Mouse (Mus musculus) forebrain, embryonic 16.5 days (tissue): ENCODE results near the gene Rad51. TPM values are rescaled to one million over a fixed set of nuclear protein-coding genes. Genes with fewer than 3 reads are reported as not detected.

Experiments
- ATAC-seq: fragments of 200-750 bp; cut with Nextera tagmentation; 2 replicates; pipeline ENCODE4 v1.8.0; 2017; ENCODE audit warnings: mild to moderate bottlenecking, moderate library complexity
- H3K27ac ChIP-seq: fragments of 300-500 bp; sonication (generic); 2 replicates; pipeline ENCODE4 v1.5.1; 2014; ENCODE audit warnings: low read length, control low read depth
- H3K27me3 ChIP-seq: fragments of 300-500 bp; sonication (generic); replicated peaks from 2 replicates; pipeline ENCODE4 v1.6.1; 2014; ENCODE audit warnings: low read length; ENCODE audit not compliant: control insufficient read depth, insufficient read depth
- H3K36me3 ChIP-seq: fragments of 300-500 bp; sonication (generic); 2 replicates; pipeline ENCODE4 v1.6.1; 2014; ENCODE audit not compliant: control insufficient read depth, insufficient read depth
- H3K4me1 ChIP-seq: fragments of 300-500 bp; sonication (generic); replicated peaks from 2 replicates; pipeline ENCODE4 v1.6.1; 2014; ENCODE audit warnings: low read length; ENCODE audit not compliant: control insufficient read depth, insufficient read depth
- H3K4me2 ChIP-seq: fragments of 300-500 bp; sonication (generic); 2 replicates; pipeline ENCODE4 v1.6.1; 2014; ENCODE audit warnings: mild to moderate bottlenecking, low read length, control low read depth
- H3K4me3 ChIP-seq: fragments of 300-500 bp; sonication (generic); replicated peaks from 2 replicates; pipeline ENCODE4 v1.5.1; 2014; ENCODE audit warnings: mild to moderate bottlenecking, low read length, control low read depth
- H3K9ac ChIP-seq: fragments of 300-500 bp; sonication (generic); replicated peaks from 2 replicates; pipeline ENCODE4 v1.6.1; 2014; ENCODE audit warnings: low read depth, low read length, control low read depth
- H3K9me3 ChIP-seq: fragments of 300-500 bp; sonication (generic); 2 replicates; pipeline ENCODE4 v1.6.1; 2016; ENCODE audit warnings: low read length; ENCODE audit not compliant: control insufficient read depth
- WGBS: fragments of 180-500 bp; shearing (Covaris S2); extraction: QIAGEN DNeasy Blood & Tissue Kit; methylation state at CpG from one replicate; pipeline ENCODE4 v1.1.7; 2014; 5-methylcytosine and 5-hydroxymethylcytosine counted together
- polyA plus RNA-seq: library from polyadenylated mRNA; unstranded; fragments of >200 nt; fragmentation: Nextera tagmentation; extraction: Ambion mirVana; gene quantifications from 2 replicates; pipeline ENCODE4 v1.2.1, GENCODE M21; 2015

Gene Rad51
- polyA plus RNA-seq, 1 experiment from 2014 or later = 17.6 TPM

DNA sequence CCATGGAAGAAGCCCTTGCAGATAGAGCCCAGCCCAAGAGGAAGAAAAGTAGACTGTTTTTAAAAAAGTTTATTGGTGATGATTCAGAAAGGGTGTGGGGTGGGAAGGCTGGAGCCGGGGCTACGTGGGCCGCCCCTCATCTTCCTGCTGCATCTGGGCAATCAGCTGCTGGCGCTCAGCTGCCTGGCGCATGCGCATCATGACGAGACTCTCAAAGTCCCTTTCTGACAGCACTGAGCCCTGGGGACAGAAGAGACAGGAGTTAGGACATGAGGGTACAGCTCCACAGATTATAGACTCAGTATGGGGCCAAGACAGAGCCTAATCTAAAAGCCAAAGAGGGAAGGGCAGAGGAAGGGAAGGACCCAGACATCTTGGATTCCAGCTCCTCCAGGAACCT, 59.9 kb downstream of the Rad51 start:
- Histone ChIP-seq H3K9me3 (no peaks in the 10 kb centered on the region), H3K27ac (no peak overlapping the region), H3K27me3 (peaks cover 2% of the 10 kb centered on the region), H3K9ac (no peak overlapping the region), H3K4me1 (peaks cover 17% of the 10 kb centered on the region), H3K36me3 (no peaks in the 10 kb centered on the region), H3K4me2 (no peak overlapping the region), H3K4me3 (no peak overlapping the region)
- no peak for ATAC-seq
- WGBS = 81% methylated on average over 7 of the region's 7 CpGs

DNA sequence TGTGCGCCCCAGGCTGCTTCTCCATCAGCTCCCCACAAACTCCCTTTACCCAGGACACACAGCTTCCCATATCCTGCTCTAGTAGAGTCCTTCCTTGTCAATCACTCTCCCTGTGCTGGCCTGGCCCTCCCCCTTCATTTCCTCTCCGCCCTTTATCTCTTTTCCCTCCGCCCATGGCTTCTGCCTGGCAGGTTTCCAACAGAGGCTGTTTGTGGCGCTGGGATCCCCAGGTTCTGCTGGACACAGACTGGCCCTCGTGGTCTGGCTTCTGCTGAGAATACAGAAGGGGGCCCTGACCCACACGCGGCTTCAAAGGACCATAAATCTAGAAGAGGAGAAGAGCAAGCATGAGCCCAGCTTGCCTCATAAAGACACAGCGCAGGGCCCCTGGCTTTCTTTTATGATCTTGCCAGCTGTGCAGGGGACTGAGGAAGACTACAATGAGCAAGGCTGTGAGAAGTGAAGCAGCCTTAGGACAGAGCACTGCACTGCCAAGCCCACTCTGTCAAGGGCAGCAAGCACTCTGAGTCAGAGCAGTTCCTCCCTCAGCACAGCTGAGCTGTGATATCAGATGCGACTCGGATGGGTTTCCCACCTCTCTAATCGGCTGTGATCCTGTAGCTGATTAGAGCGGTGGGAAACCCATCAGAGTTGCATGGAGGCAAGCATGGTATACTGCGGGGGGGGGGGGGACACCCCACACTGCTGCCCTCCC, 60.4 kb downstream of the Rad51 start:
- Histone ChIP-seq H3K36me3 (no peaks in the 10 kb centered on the region), H3K9ac (0 out of 2 replicates have a peak overlapping the region, but pooled peaks have one; percentile 19), H3K4me2 (no peak overlapping the region), H3K4me1 (peaks cover 11% of the 10 kb centered on the region), H3K9me3 (no peaks in the 10 kb centered on the region), H3K27ac (no peak overlapping the region), H3K4me3 (no peak overlapping the region), H3K27me3 (no peaks in the 10 kb centered on the region; the same call in 1 of the 2 replicates)
- WGBS = 30% methylated on average over 13 of the region's 13 CpGs
- 0 out of 2 replicates have a peak, but pooled peaks have one; percentile 26 for ATAC-seq

DNA sequence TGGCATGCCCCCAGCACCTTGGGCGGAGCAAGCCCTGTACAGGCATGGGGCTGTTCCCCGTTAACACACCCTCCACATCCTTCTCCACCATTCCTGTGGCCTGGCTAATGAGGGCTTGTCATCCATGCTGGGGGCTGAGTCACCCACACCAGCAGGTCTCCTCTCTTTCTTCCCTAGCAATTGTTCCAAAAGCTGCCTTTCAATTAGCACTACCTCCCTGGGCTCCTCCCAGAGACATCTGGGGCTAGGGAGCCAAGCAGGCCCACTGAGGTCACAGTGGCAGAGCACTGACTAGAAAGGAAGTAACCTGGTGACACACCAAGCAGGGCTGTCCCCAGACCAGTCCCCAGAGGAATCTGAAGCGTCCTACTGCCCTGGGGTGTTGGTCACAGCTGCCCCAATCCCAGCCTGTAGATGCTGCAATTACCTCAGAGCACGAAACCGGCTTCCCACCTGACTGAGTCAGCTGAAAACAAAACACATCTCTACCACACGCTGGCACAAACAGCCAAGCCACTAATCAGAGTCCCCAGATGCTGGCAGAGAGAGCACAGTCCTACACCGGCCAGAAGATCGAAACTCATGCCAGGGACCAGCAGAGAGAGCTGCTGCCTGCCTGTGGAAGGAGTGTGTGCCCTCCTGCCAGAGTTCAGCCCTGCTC, 61.5 kb downstream of the Rad51 start, which contains the start of gene Gm14137:
Gene Gm14137 (plus strand): TSS at position 519 of the 661 bp plus-strand sequence.
- H3K9ac ChIP-seq = no peak within 1 kb of the TSS
- WGBS = 24% methylated on average over 8 of the region's 8 CpGs
- H3K36me3 ChIP-seq = no peaks in the 10 kb centered on the region
- no peak within 1 kb of the TSS for H3K27ac ChIP-seq
- no peaks in the 10 kb centered on the region for H3K27me3 ChIP-seq
- peaks cover 11% of the 10 kb centered on the region for H3K4me1 ChIP-seq
- no peak within 1 kb of the TSS for H3K4me2 ChIP-seq
- H3K9me3 ChIP-seq = no peaks in the 10 kb centered on the region
- ATAC-seq = 0 out of 2 replicates have a peak, but pooled peaks have one; percentile 21
- H3K4me3 ChIP-seq = no peak within 1 kb of the TSS

DNA sequence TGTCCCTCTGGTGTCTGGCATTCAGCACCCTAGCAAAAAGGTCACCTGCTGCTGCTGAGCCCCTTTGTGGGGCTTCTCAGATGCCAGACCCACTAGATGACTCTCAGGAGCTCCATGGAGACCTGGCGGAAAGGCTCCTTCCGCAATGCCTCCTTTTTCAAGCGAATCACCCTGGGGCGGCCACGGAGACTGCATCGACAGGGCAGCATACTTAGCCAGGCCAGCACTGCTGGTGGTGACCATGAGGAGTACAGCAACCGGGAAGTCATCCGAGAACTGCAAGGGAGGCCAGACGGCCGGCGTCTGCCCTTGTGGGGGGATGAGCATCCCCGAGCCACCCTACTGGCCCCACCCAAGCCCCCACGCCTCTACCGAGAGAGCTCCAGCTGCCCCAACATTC, 62.3 kb downstream of the Rad51 start:
- Histone ChIP-seq H3K4me3 (no peak overlapping the region), H3K27me3 (no peaks in the 10 kb centered on the region), H3K27ac (no peak overlapping the region), H3K4me1 (peaks cover 11% of the 10 kb centered on the region), H3K4me2 (no peak overlapping the region), H3K9me3 (no peaks in the 10 kb centered on the region), H3K9ac (no peak overlapping the region), H3K36me3 (peaks cover 2% of the 10 kb centered on the region; the same call in 1 of the 2 replicates)
- 63% methylated on average over 14 of the region's 14 CpGs for WGBS
- ATAC-seq = no peak

GRCm38 (mm10) chr2:119175614-119176013, 63.0 kb downstream of the Rad51 start:
- no peak for ATAC-seq
- WGBS = 76% methylated on average over 6 of the region's 6 CpGs
- Histone ChIP-seq H3K27ac (no peak overlapping the region), H3K9me3 (no peaks in the 10 kb centered on the region), H3K4me3 (no peak overlapping the region), H3K4me1 (peaks cover 11% of the 10 kb centered on the region), H3K4me2 (no peak overlapping the region), H3K9ac (no peak overlapping the region), H3K36me3 (peaks cover 6% of the 10 kb centered on the region; the same call in 1 of the 2 replicates), H3K27me3 (no peaks in the 10 kb centered on the region)

GRCm38 (mm10) chr2:119176761-119177160, 64.2 kb downstream of the Rad51 start:
- no peak for ATAC-seq
- peaks cover 11% of the 10 kb centered on the region for H3K4me1 ChIP-seq
- peaks cover 6% of the 10 kb centered on the region; the same call in 1 of the 2 replicates for H3K36me3 ChIP-seq
- no peaks in the 10 kb centered on the region for H3K27me3 ChIP-seq
- H3K4me3 ChIP-seq = no peak overlapping the region
- no peaks in the 10 kb centered on the region for H3K9me3 ChIP-seq
- H3K9ac ChIP-seq = no peak overlapping the region
- H3K27ac ChIP-seq = no peak overlapping the region
- no peak overlapping the region for H3K4me2 ChIP-seq
- 63% methylated on average over 3 of the region's 3 CpGs for WGBS

GRCm38 (mm10) chr2:119177384-119177939, 64.9 kb downstream of the Rad51 start:
- Histone ChIP-seq H3K27me3 (no peaks in the 10 kb centered on the region), H3K4me1 (peaks cover 11% of the 10 kb centered on the region), H3K36me3 (peaks cover 6% of the 10 kb centered on the region; the same call in 1 of the 2 replicates), H3K4me2 (no peak overlapping the region), H3K9ac (no peak overlapping the region), H3K9me3 (no peaks in the 10 kb centered on the region), H3K27ac (no peak overlapping the region), H3K4me3 (no peak overlapping the region)
- ATAC-seq = no peak
- WGBS = 91% methylated on average over 5 of the region's 5 CpGs

DNA sequence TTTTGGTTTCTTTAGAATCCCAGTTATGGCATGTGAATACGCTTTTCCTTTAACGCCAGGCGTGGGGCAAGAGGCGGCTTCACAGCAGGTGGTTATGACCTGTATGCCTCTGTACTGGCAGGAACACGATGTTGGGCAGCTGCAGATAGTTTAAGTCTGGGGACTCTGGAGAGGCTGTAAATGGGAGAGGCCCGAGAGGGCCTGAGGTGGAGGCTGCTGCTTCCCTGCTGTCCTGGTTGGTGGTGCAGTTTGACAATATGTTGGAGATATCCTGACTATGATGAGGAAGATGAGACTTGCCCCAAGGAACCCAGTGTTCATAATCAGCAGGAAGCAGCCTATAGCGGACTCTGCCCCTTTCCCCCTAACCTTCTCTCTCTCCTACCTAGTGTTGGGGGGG, 70.3 kb downstream of the Rad51 start:
- H3K4me3 ChIP-seq = no peak overlapping the region
- WGBS = 79% methylated on average over 7 of the region's 7 CpGs
- H3K4me2 ChIP-seq = no peak overlapping the region
- no peak overlapping the region for H3K27ac ChIP-seq
- no peak for ATAC-seq
- H3K9me3 ChIP-seq = no peaks in the 10 kb centered on the region
- peaks cover 12% of the 10 kb centered on the region for H3K36me3 ChIP-seq
- H3K27me3 ChIP-seq = no peaks in the 10 kb centered on the region
- H3K9ac ChIP-seq = no peak overlapping the region
- no peaks in the 10 kb centered on the region for H3K4me1 ChIP-seq

- WGBS = 7% methylated on average over 15 of the region's 15 CpGs
- Histone ChIP-seq H3K9me3 (no peaks in the 10 kb centered on the region), H3K9ac (no peak overlapping the region)
These were observed 76.6 kb downstream of the Rad51 start for GRCm38 (mm10) chr2:119189029-119189710.

More at GRCm38 (mm10) chr2:119189029-119189710, 76.6 kb downstream of the Rad51 start:
- Histone ChIP-seq H3K36me3 (peaks cover 2% of the 10 kb centered on the region), H3K4me3 (peak overlapping the region; percentile 30), H3K27ac (no peak overlapping the region), H3K4me2 (peak overlapping the region; percentile 55), H3K4me1 (peaks cover 8% of the 10 kb centered on the region), H3K27me3 (no peaks in the 10 kb centered on the region)
- ATAC-seq = peak; percentile 88
